Mouse (Mus musculus) ES-Bruce4 (cell line): ENCODE data around the gene Rbfox3.

Experiments used
- CTCF ChIP-seq: IDR thresholded peaks from one replicate; pipeline ENCODE4 v1.8.1; 2011; ENCODE audit warnings: low read depth, low read length
- EP300 ChIP-seq: IDR thresholded peaks from 2 replicates; pipeline ENCODE4 v1.6.1; 2011; ENCODE audit warnings: low read depth, low read length; ENCODE audit not compliant: insufficient read depth
- POLR2A ChIP-seq: IDR thresholded peaks from one replicate; pipeline ENCODE4 v1.8.1; 2011; ENCODE audit warnings: low read length; ENCODE audit not compliant: insufficient read depth

DNA sequence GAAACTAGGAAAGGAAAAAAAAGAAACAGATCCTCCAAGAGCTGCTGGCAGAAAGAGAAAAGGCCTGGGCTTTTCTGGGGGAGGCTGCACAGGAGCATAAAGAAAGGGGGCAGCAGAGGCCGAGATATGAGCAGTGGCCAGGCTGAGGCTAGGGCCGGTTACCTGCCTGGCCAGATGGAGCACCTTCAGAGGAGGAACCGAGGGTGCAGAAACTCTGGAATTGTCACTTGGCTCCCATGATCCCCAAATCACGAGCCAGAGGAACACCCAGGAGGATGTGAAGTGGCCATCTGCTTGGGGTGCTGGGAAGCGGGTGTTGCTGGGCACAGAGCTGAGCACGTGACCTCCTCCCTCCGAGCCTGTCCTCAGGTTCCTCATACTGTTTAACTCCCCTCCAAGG, 79.7 kb downstream of the Rbfox3 start:
- TF ChIP-seq EP300 (no peak), CTCF (no peak), POLR2A (no peak)
